Mouse (Mus musculus) embryonic facial prominence, embryonic 13.5 days (tissue): ENCODE results near the gene Ubl5. TPM values are rescaled to one million over a fixed set of nuclear protein-coding genes. Genes with fewer than 3 reads are reported as not detected.

Source experiments
- ATAC-seq: fragments of 200-750 bp; cut with Nextera tagmentation; 2 replicates; pipeline ENCODE4 v1.8.0; 2017; ENCODE audit warnings: low read depth; ENCODE audit not compliant: insufficient number of reproducible peaks, insufficient read depth, low FRiP score, low TSS enrichment
- H3K27ac ChIP-seq: fragments of 300-500 bp; sonication (generic); 2 replicates; pipeline ENCODE4 v1.5.1; 2015; ENCODE audit warnings: moderate library complexity, mild to moderate bottlenecking, inconsistent platforms
- H3K27me3 ChIP-seq: fragments of 300-500 bp; sonication (generic); 2 replicates; pipeline ENCODE4 v1.6.1; 2015; ENCODE audit warnings: mild to moderate bottlenecking, inconsistent platforms
- H3K36me3 ChIP-seq: fragments of 300-500 bp; sonication (generic); 2 replicates; pipeline ENCODE4 v1.6.1; 2015; ENCODE audit warnings: mild to moderate bottlenecking, inconsistent platforms
- H3K4me1 ChIP-seq: fragments of 300-500 bp; sonication (generic); 2 replicates; pipeline ENCODE4 v1.6.1; 2015; ENCODE audit warnings: inconsistent platforms
- H3K4me2 ChIP-seq: fragments of 300-500 bp; sonication (generic); 2 replicates; pipeline ENCODE4 v1.6.1; 2015; ENCODE audit warnings: moderate library complexity, mild to moderate bottlenecking, inconsistent platforms
- H3K4me3 ChIP-seq: fragments of 300-500 bp; sonication (generic); 2 replicates; pipeline ENCODE4 v1.5.1; 2015; ENCODE audit warnings: mild to moderate bottlenecking, inconsistent platforms
- H3K9ac ChIP-seq: fragments of 300-500 bp; sonication (generic); 2 replicates; pipeline ENCODE4 v1.6.1; 2015; ENCODE audit warnings: mild to moderate bottlenecking, inconsistent platforms
- H3K9me3 ChIP-seq: fragments of 300-500 bp; sonication (generic); 2 replicates; pipeline ENCODE4 v1.6.1; 2016; ENCODE audit warnings: inconsistent platforms
- WGBS: fragments of 180-500 bp; shearing (Covaris S2); methylation state at CpG from one replicate; pipeline ENCODE4 v1.1.7; 2015; ENCODE audit warnings: mixed read lengths; 5-methylcytosine and 5-hydroxymethylcytosine counted together
- polyA plus RNA-seq: library from polyadenylated mRNA; unstranded; fragments of >200 nt; fragmentation: Nextera tagmentation; extraction: Ambion mirVana; gene quantifications from 2 replicates; pipeline ENCODE4 v1.2.1, GENCODE M21; 2015

Ubl5 gene
- polyA plus RNA-seq, 1 experiment from 2014 or later: 448 TPM

DNA sequence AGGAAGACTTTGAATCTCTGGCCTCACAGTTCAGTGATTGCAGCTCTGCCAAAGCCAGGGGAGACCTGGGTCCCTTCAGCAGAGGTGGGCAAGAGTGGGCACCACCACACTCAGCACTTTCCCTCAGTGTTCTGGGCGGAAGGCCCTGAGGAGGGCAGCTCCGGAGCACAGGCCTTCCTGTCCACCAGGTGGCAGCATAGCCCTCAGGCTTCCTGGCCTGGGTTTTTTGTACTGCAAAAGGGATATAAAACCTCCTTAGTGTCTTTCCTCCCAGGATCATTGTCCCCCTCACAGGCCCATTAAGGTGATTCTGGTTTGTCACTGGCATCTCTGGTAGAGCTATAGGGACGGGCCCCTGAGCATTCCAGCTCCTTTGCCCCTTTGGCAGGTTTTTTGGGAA is 19.6 kb downstream of the Ubl5 start:
- Histone ChIP-seq H3K27me3 (no peaks in the 10 kb centered on the region), H3K4me1 (no peaks in the 10 kb centered on the region), H3K9ac (no peak overlapping the region), H3K4me3 (no peak overlapping the region), H3K4me2 (no peak overlapping the region), H3K9me3 (no peaks in the 10 kb centered on the region), H3K27ac (no peak overlapping the region), H3K36me3 (peaks cover 77% of the 10 kb centered on the region)
- 55% methylated on average over 3 of the region's 3 CpGs for whole genome bisulfite sequencing
- no peak for ATAC-seq

DNA sequence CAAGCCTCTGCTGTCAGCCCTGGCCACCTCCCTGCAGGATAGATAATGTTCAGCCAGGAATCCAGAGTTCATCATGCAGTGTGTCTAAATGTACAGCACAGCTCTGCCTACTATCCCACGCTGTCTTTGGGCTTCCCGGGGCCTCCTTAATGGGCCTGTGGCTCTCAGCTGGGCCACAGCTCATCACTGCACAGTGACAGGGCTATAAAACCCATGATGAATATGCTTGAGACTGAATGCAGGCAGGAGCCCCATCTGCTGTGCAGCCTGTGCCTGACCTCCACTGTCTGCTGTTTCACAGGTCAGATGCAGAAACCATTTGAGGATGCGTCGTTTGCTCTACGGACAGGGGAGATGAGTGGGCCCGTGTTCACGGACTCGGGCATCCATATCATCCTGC is 20.2 kb downstream of the Ubl5 start:
- H3K4me1 ChIP-seq: no peaks in the 10 kb centered on the region
- H3K27ac ChIP-seq: no peak overlapping the region
- H3K9me3 ChIP-seq: no peaks in the 10 kb centered on the region
- no peak overlapping the region for H3K9ac ChIP-seq
- peaks cover 72% of the 10 kb centered on the region for H3K36me3 ChIP-seq
- no peak for ATAC-seq
- no peaks in the 10 kb centered on the region for H3K27me3 ChIP-seq
- no peak overlapping the region for H3K4me3 ChIP-seq
- no peak overlapping the region for H3K4me2 ChIP-seq
- 96% methylated on average over 8 of the region's 8 CpGs for WGBS

DNA sequence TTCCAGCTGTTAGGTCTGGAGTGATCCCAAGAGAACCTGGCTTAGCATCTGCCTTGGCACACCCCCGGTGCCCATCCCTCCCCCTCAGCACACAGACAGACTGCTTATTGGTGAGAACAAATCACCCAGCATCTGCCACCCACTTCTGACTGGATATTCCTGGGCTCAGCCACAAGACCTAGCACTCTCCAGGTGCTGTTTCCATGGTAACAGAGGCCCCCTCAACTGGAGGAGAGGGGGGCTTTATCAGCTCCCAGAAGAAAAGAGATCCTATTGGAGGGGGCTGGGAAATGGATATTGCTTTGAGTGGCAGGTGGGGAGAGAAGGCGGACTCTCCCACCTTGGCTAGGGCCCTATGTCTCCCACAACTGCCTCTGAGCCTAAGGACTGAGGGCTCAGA is 21.3 kb downstream of the Ubl5 start:
- no peak overlapping the region for H3K4me3 ChIP-seq
- no peak overlapping the region for H3K9ac ChIP-seq
- H3K36me3 ChIP-seq: peaks cover 61% of the 10 kb centered on the region
- H3K4me1 ChIP-seq: no peaks in the 10 kb centered on the region
- no peaks in the 10 kb centered on the region for H3K27me3 ChIP-seq
- H3K9me3 ChIP-seq: no peaks in the 10 kb centered on the region
- WGBS: 84% methylated on average over 2 of the region's 2 CpGs
- H3K27ac ChIP-seq: no peak overlapping the region
- no peak overlapping the region for H3K4me2 ChIP-seq
- no peak for ATAC-seq

DNA sequence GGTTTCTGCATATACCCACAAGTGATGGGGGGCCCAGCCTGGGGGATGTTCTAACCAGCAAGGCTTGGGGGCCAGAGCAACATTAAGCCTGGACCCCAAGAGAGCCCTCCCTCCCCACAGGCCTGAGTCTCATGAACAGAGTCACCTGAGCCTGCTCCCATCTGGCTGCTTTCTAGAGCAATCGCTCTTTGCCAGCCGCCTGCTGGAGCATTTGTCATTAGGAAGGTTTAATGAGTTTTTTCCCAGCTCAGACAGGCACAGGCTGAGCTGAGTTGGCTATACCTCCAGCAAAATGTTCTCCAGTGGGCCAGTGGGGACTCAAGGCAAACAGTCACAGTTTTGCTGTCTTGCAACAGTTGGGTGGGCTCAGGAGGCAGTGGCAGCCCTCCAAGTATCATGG is 21.7 kb downstream of the Ubl5 start:
- no peaks in the 10 kb centered on the region for H3K4me1 ChIP-seq
- no peak overlapping the region for H3K9ac ChIP-seq
- no peaks in the 10 kb centered on the region for H3K9me3 ChIP-seq
- no peak for ATAC-seq
- peaks cover 57% of the 10 kb centered on the region for H3K36me3 ChIP-seq
- no peaks in the 10 kb centered on the region for H3K27me3 ChIP-seq
- 85% methylated on average over 2 of the region's 2 CpGs for WGBS
- H3K27ac ChIP-seq: no peak overlapping the region
- no peak overlapping the region for H3K4me3 ChIP-seq
- no peak overlapping the region for H3K4me2 ChIP-seq

DNA sequence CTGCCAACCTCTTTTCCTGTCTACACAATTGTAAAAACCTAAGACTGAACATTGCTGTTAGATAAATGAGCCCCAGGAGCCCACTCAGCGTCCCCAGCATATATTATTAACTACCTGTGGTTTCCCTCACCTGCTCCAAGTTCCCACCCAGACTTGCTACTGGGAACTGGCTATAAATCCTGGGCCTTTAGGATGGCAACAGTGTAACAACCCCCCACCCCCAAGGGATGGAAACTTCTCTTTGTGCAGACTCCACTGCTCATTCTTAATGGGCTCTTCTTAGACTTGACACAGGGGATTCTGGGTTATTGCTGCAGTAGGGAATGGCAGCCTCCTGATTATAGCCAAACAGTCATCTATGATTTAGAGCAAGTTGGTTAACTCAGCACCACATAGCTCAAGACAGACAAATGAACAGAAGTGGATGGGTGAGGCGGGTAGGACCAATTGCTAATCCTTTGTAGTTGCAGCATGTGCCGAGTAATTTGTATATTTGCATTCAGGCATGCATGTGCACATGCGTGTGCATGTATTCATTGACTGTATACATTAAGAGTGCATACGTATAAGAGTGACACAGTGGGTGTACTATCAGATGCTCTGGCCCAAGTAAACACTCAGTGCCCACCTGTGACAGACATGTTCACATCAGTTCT is 22.4 kb downstream of the Ubl5 start:
- peaks cover 49% of the 10 kb centered on the region for H3K36me3 ChIP-seq
- no peak overlapping the region for H3K4me2 ChIP-seq
- no peak overlapping the region for H3K27ac ChIP-seq
- H3K9me3 ChIP-seq: no peaks in the 10 kb centered on the region
- H3K9ac ChIP-seq: no peak overlapping the region
- no peaks in the 10 kb centered on the region for H3K4me1 ChIP-seq
- H3K27me3 ChIP-seq: no peaks in the 10 kb centered on the region
- ATAC-seq: no peak
- 84% methylated on average over 5 of the region's 5 CpGs for WGBS
- no peak overlapping the region for H3K4me3 ChIP-seq

DNA sequence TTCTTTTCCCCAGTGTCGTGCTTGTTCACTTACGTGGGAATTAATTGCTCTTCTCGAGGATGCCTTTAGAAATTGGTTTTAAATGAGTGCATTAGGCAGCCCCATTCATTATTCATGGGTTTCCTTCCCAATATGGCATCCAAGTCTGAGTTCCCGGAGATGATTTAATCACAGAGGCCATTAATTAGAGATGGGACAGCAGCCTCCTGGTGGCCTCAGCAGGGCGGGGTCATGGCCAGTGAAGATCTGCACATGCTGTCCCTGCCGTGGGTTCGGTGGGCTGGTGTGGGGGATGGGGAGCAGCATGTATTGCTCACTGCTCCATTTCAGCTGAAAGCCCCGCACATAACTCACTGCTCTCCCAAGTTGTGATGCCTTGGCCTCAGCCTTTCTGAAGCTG is 23.2 kb downstream of the Ubl5 start:
- Histone ChIP-seq H3K36me3 (peaks cover 41% of the 10 kb centered on the region), H3K27me3 (no peaks in the 10 kb centered on the region), H3K4me2 (no peak overlapping the region), H3K4me1 (no peaks in the 10 kb centered on the region), H3K9me3 (no peaks in the 10 kb centered on the region), H3K9ac (no peak overlapping the region), H3K4me3 (no peak overlapping the region), H3K27ac (no peak overlapping the region)
- ATAC-seq: no peak
- WGBS: 42% methylated on average over 8 of the region's 8 CpGs

DNA sequence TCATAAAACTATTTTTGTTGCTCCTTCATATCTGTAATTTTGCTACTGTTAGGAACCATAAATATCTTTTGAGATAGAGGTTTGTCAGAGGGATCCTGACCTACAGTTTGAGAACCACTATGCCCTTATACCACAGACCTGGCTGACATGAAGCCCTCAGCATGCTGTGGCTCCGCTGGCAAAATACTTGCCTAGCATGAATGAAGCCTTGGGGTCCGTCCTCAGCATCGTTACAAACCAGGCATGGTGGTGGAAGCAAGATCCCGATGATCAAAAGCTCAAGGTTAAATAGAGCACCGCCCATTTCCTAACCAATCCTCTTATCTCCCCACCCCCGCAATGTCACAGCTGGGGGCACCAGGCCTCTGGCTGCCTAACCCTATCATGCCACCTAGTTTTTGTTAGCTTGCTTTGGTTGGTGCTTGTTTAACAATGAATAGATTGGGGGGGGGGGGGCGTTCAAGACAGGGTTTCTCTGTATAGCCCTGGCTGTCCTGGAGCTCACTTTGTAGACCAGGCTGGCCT is 23.9 kb downstream of the Ubl5 start:
- Histone ChIP-seq H3K4me1 (no peaks in the 10 kb centered on the region), H3K36me3 (peaks cover 35% of the 10 kb centered on the region), H3K4me2 (no peak overlapping the region), H3K4me3 (no peak overlapping the region), H3K9me3 (no peaks in the 10 kb centered on the region), H3K27ac (no peak overlapping the region), H3K9ac (no peak overlapping the region), H3K27me3 (no peaks in the 10 kb centered on the region)
- WGBS: 15% methylated on average over 7 of the region's 7 CpGs
- no peak for ATAC-seq

DNA sequence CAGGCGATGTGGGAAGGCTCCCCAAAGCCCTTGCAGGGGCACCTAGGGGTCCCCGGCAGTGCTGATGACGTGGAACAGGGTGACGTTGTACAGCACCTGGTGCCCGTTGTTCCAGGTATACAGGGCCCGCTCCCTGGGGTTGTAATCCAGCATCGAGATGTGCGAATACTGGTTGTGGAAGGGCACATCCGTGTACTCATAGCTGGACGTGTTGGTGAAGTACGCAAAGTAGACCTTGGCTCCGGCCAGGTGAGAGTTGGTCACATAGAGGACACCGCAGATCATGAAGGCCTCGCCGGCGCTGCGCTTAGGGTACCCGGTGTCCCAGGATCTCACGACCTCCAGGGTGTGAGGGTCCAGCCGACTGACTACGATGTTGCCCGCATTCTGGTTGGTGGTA is 25.4 kb downstream of the Ubl5 start:
- H3K9me3 ChIP-seq: no peaks in the 10 kb centered on the region
- 96% methylated on average over 22 of the region's 22 CpGs for WGBS
- H3K27me3 ChIP-seq: no peaks in the 10 kb centered on the region
- H3K4me2 ChIP-seq: no peak overlapping the region
- no peak overlapping the region for H3K9ac ChIP-seq
- peaks cover 20% of the 10 kb centered on the region for H3K36me3 ChIP-seq
- no peak overlapping the region for H3K4me3 ChIP-seq
- no peak for ATAC-seq
- no peaks in the 10 kb centered on the region for H3K4me1 ChIP-seq
- no peak overlapping the region for H3K27ac ChIP-seq

DNA sequence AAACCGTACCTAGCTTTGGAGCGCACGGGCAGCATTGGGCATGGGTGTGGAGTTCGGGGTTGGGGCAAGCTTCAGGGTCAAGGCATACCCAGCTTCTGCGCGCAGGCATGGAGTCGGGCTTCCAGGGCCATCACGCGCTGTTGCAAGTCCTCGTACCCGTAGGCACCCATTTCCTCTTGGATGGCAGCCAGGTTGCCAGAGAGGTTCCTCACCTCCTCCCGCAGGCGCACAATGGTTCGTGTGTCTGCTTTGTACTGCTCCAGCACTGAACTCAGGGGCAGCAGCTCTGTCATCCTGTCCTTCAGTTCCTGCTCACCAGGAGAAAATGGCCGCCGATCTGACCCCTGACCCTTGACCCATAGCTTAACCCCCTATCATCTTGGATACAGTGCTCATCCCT is 29.4 kb downstream of the Ubl5 start:
- 82% methylated on average over 16 of the region's 16 CpGs for WGBS
- no peak for ATAC-seq

DNA sequence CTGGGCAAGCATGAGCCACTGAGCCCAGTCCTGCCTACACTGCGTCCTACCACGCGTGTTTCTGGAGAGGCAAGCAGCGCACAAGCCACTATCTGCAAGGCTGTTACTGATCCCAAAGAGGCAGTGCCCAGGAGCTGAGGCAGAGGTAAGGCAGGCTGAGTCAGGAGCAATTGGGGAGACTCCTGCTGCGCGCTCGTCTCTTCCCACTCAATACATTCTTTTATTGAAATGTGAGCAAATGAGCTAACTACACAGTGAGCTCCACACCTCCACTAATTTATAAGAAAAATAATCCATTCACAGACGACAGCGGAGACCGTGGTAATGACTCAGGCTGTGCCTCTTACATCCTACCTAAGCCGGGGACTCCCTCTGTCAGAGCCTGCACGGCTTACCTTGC is 35.2 kb downstream of the Ubl5 start:
- Histone ChIP-seq H3K9me3 (no peaks in the 10 kb centered on the region), H3K4me1 (peaks cover 10% of the 10 kb centered on the region; the same call in 1 of the 2 replicates), H3K9ac (no peak overlapping the region), H3K27ac (no peak overlapping the region), H3K4me3 (no peak overlapping the region), H3K4me2 (no peak overlapping the region), H3K36me3 (no peaks in the 10 kb centered on the region), H3K27me3 (no peaks in the 10 kb centered on the region)
- 88% methylated on average over 12 of the region's 12 CpGs for WGBS
- no peak for ATAC-seq

More for the DNA sequence above, 29.4 kb downstream of the Ubl5 start:
- H3K27ac ChIP-seq: no peak overlapping the region
- H3K36me3 ChIP-seq: no peaks in the 10 kb centered on the region
- no peak overlapping the region for H3K4me2 ChIP-seq
- no peak overlapping the region for H3K4me3 ChIP-seq
- H3K9me3 ChIP-seq: no peaks in the 10 kb centered on the region
- no peaks in the 10 kb centered on the region for H3K4me1 ChIP-seq
- H3K9ac ChIP-seq: no peak overlapping the region
- H3K27me3 ChIP-seq: no peaks in the 10 kb centered on the region

DNA sequence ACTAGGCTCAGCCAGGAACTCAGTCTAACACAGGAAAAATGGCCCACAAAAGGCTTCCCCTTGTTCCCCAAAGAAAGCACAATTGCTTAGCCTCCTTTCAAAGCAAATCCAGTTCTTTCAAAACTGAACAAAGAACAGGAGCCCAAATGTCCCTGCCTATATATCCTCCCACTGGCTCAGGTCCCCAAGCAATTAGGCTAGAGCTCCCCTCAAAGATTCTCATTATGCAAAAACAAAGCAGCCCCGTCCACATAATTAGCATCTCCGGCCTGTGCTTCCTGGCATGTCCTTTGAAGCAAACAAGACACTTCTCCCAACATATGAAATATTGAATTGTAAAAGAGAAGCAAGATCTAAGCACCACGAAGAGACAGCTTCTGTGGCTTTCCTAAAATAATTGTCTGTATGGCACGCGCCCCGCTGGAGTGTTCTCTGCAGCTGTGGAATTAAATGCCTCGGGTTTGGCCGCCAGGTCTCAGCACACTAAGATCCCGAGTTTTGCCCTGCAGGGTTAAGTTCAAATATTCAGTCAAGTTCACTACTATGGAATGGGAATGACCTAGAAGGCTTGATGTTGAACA is 37.8 kb downstream of the Ubl5 start:
- WGBS: 66% methylated on average over 9 of the region's 9 CpGs
- H3K36me3 ChIP-seq: no peaks in the 10 kb centered on the region
- no peak overlapping the region for H3K9ac ChIP-seq
- ATAC-seq: no peak
- no peak overlapping the region for H3K4me3 ChIP-seq
- no peak overlapping the region for H3K27ac ChIP-seq
- H3K9me3 ChIP-seq: no peaks in the 10 kb centered on the region
- no peaks in the 10 kb centered on the region for H3K27me3 ChIP-seq
- H3K4me2 ChIP-seq: no peak overlapping the region
- H3K4me1 ChIP-seq: peaks cover 10% of the 10 kb centered on the region; the same call in 1 of the 2 replicates
